Mouse (Mus musculus): ENCODE data around the gene Cux1. TPM values are rescaled to one million over a fixed set of nuclear protein-coding genes. Genes with fewer than 3 reads are reported as not detected.
A peak's percentile ranks its signal among the peaks of the same experiment; 100 is the strongest.

The Cux1 gene
- polyA plus RNA-seq, 1 experiment from 2014 or later = 100 TPM

GRCm38 (mm10) chr5:136230348-136231035, 336.8 kb downstream of the Cux1 start:
- no peak overlapping the region for H3K9ac ChIP-seq (ENCODE audit: low read depth, low read length)
- no peak overlapping the region for H3K27ac ChIP-seq (ENCODE audit: low read depth, low read length)
- no peak overlapping the region for H3K4me3 ChIP-seq (ENCODE audit: low read length)
- H3K36me3 ChIP-seq (ENCODE audit: control insufficient read depth, insufficient read depth, low read length) = peaks cover 24% of the 10 kb centered on the region
- WGBS = 56% methylated on average over 4 of the region's 4 CpGs
- no peak for ATAC-seq
- no peaks in the 10 kb centered on the region for H3K27me3 ChIP-seq (replicated peaks; ENCODE audit: control insufficient read depth, insufficient read depth, low read length)
- H3K4me1 ChIP-seq (ENCODE audit: control insufficient read depth, insufficient read depth, low read depth, low read length) = peaks cover 7% of the 10 kb centered on the region
- no peaks in the 10 kb centered on the region for H3K9me3 ChIP-seq (ENCODE audit: control insufficient read depth, low read length)
- no peak overlapping the region for H3K4me2 ChIP-seq (ENCODE audit: low read length)

GRCm38 (mm10) chr5:136226246-136226876, 340.9 kb downstream of the Cux1 start:
- 77% methylated on average over 7 of the region's 7 CpGs for WGBS
- Histone ChIP-seq H3K4me1 (ENCODE audit: control insufficient read depth, insufficient read depth, low read depth, low read length) (no peaks in the 10 kb centered on the region), H3K36me3 (ENCODE audit: control insufficient read depth, insufficient read depth, low read length) (peaks cover 34% of the 10 kb centered on the region), H3K9me3 (ENCODE audit: control insufficient read depth, low read length) (no peaks in the 10 kb centered on the region), H3K9ac (ENCODE audit: low read depth, low read length) (no peak overlapping the region), H3K27me3 (replicated peaks; ENCODE audit: control insufficient read depth, insufficient read depth, low read length) (no peaks in the 10 kb centered on the region), H3K4me3 (ENCODE audit: low read length) (no peak overlapping the region), H3K4me2 (ENCODE audit: low read length) (no peak overlapping the region), H3K27ac (ENCODE audit: low read depth, low read length) (no peak overlapping the region)
- no peak for ATAC-seq

DNA sequence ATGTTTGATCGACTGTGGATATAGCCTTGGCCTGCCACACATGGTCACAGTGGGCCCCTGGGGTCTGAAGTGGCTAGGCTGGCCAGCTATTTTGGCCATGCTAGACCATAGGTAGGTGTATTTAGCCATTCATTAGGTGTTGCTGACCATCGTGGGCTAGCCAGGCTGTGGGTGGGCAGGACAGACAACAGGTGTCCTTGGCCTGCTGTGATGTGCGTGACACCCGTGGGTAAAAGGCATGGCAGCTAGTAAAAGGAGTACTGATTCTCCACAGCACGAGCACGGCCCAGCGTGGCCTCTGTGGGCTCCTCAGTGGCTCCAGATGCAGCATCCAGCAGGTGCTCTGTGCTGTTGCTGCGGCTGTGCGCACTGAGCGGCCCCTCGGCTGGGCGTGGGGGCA, 348.7 kb downstream of the Cux1 start:
- no peaks in the 10 kb centered on the region for H3K9me3 ChIP-seq (ENCODE audit: control insufficient read depth, low read length)
- 79% methylated on average over 12 of the region's 12 CpGs for WGBS
- H3K36me3 ChIP-seq (ENCODE audit: control insufficient read depth, insufficient read depth, low read length) = peaks cover 6% of the 10 kb centered on the region
- H3K9ac ChIP-seq (ENCODE audit: low read depth, low read length) = no peak overlapping the region
- no peak for ATAC-seq
- H3K4me2 ChIP-seq (ENCODE audit: low read length) = no peak overlapping the region
- H3K4me1 ChIP-seq (ENCODE audit: control insufficient read depth, insufficient read depth, low read depth, low read length) = no peaks in the 10 kb centered on the region
- H3K4me3 ChIP-seq (ENCODE audit: low read length) = no peak overlapping the region
- no peak overlapping the region for H3K27ac ChIP-seq (ENCODE audit: low read depth, low read length)
- H3K27me3 ChIP-seq (replicated peaks; ENCODE audit: control insufficient read depth, insufficient read depth, low read length) = no peaks in the 10 kb centered on the region

GRCm38 (mm10) chr5:136217932-136218381, 349.3 kb downstream of the Cux1 start:
- H3K27me3 ChIP-seq (replicated peaks; ENCODE audit: control insufficient read depth, insufficient read depth, low read length) = no peaks in the 10 kb centered on the region
- no peaks in the 10 kb centered on the region for H3K9me3 ChIP-seq (ENCODE audit: control insufficient read depth, low read length)
- H3K4me2 ChIP-seq (ENCODE audit: low read length) = no peak overlapping the region
- no peak overlapping the region for H3K4me3 ChIP-seq (ENCODE audit: low read length)
- 76% methylated on average over 4 of the region's 4 CpGs for WGBS
- no peak overlapping the region for H3K9ac ChIP-seq (ENCODE audit: low read depth, low read length)
- no peaks in the 10 kb centered on the region for H3K4me1 ChIP-seq (ENCODE audit: control insufficient read depth, insufficient read depth, low read depth, low read length)
- H3K27ac ChIP-seq (ENCODE audit: low read depth, low read length) = no peak overlapping the region
- ATAC-seq = no peak
- H3K36me3 ChIP-seq (ENCODE audit: control insufficient read depth, insufficient read depth, low read length) = peaks cover 5% of the 10 kb centered on the region

- Histone ChIP-seq H3K36me3 (ENCODE audit: control insufficient read depth, insufficient read depth, low read length) (peaks cover 5% of the 10 kb centered on the region), H3K4me2 (ENCODE audit: low read length) (no peak overlapping the region), H3K9me3 (ENCODE audit: control insufficient read depth, low read length) (no peaks in the 10 kb centered on the region), H3K27me3 (replicated peaks; ENCODE audit: control insufficient read depth, insufficient read depth, low read length) (no peaks in the 10 kb centered on the region), H3K4me1 (ENCODE audit: control insufficient read depth, insufficient read depth, low read depth, low read length) (no peaks in the 10 kb centered on the region), H3K4me3 (ENCODE audit: low read length) (no peak overlapping the region), H3K9ac (ENCODE audit: low read depth, low read length) (no peak overlapping the region), H3K27ac (ENCODE audit: low read depth, low read length) (no peak overlapping the region)
- 81% methylated on average over 18 of the region's 18 CpGs for WGBS
- 0 out of 2 replicates have a peak, but pooled peaks have one; percentile 22 for ATAC-seq
Observed at GRCm38 (mm10) chr5:136217004-136217665, 350.2 kb downstream of the Cux1 start.

GRCm38 (mm10) chr5:136215958-136216357, 351.3 kb downstream of the Cux1 start:
- peaks cover 5% of the 10 kb centered on the region; the same call in 1 of the 2 replicates for H3K36me3 ChIP-seq (ENCODE audit: control insufficient read depth, insufficient read depth, low read length)
- 52% methylated on average over 5 of the region's 5 CpGs for WGBS
- H3K4me2 ChIP-seq (ENCODE audit: low read length) = no peak overlapping the region
- no peak overlapping the region for H3K4me3 ChIP-seq (ENCODE audit: low read length)
- no peak overlapping the region for H3K9ac ChIP-seq (ENCODE audit: low read depth, low read length)
- no peaks in the 10 kb centered on the region for H3K9me3 ChIP-seq (ENCODE audit: control insufficient read depth, low read length)
- no peaks in the 10 kb centered on the region for H3K4me1 ChIP-seq (ENCODE audit: control insufficient read depth, insufficient read depth, low read depth, low read length)
- no peaks in the 10 kb centered on the region for H3K27me3 ChIP-seq (replicated peaks; ENCODE audit: control insufficient read depth, insufficient read depth, low read length)
- no peak overlapping the region for H3K27ac ChIP-seq (ENCODE audit: low read depth, low read length)
- no peak for ATAC-seq

DNA sequence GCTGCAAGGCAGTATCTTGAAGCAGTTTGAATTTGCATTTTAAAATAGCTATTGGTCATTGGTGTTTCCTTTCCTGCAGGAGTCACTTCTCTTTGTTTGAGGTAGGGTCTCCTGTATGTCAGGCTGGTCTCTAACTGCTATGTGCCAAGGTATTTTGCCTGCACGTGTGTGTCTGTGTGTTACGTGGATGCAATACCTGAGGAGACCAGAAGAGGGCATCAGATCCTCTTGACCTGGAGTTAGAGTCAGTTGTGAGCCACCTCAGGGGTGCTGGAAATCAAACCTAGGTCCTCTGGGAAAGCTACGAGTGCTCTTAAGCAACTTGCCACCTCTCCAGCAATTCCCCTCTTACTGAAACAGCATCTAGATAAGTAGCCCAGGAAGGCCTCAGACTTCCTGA, 352.1 kb downstream of the Cux1 start:
- Histone ChIP-seq H3K4me2 (ENCODE audit: low read length) (no peak overlapping the region), H3K27me3 (replicated peaks; ENCODE audit: control insufficient read depth, insufficient read depth, low read length) (no peaks in the 10 kb centered on the region), H3K4me1 (ENCODE audit: control insufficient read depth, insufficient read depth, low read depth, low read length) (no peaks in the 10 kb centered on the region), H3K4me3 (ENCODE audit: low read length) (no peak overlapping the region), H3K9ac (ENCODE audit: low read depth, low read length) (no peak overlapping the region), H3K36me3 (ENCODE audit: control insufficient read depth, insufficient read depth, low read length) (peaks cover 5% of the 10 kb centered on the region; the same call in 1 of the 2 replicates), H3K27ac (ENCODE audit: low read depth, low read length) (no peak overlapping the region), H3K9me3 (ENCODE audit: control insufficient read depth, low read length) (no peaks in the 10 kb centered on the region)
- 85% methylated on average over 3 of the region's 3 CpGs for WGBS
- ATAC-seq = no peak

- H3K9me3 ChIP-seq (ENCODE audit: control insufficient read depth, low read length) = no peaks in the 10 kb centered on the region
- no peak overlapping the region for H3K4me3 ChIP-seq (ENCODE audit: low read length)
- no peak overlapping the region for H3K9ac ChIP-seq (ENCODE audit: low read depth, low read length)
- WGBS = 85% methylated on average over 5 of the region's 5 CpGs
- no peak for ATAC-seq
- no peak overlapping the region for H3K27ac ChIP-seq (ENCODE audit: low read depth, low read length)
- no peak overlapping the region for H3K4me2 ChIP-seq (ENCODE audit: low read length)
- no peaks in the 10 kb centered on the region for H3K4me1 ChIP-seq (ENCODE audit: control insufficient read depth, insufficient read depth, low read depth, low read length)
- no peaks in the 10 kb centered on the region for H3K27me3 ChIP-seq (replicated peaks; ENCODE audit: control insufficient read depth, insufficient read depth, low read length)
- peaks cover 5% of the 10 kb centered on the region; the same call in 1 of the 2 replicates for H3K36me3 ChIP-seq (ENCODE audit: control insufficient read depth, insufficient read depth, low read length)
Observed at GRCm38 (mm10) chr5:136213716-136214115, 353.6 kb downstream of the Cux1 start.

GRCm38 (mm10) chr5:136212716-136213115, 354.6 kb downstream of the Cux1 start:
- Histone ChIP-seq H3K4me2 (ENCODE audit: low read length) (no peak overlapping the region), H3K36me3 (ENCODE audit: control insufficient read depth, insufficient read depth, low read length) (no peaks in the 10 kb centered on the region), H3K4me3 (ENCODE audit: low read length) (no peak overlapping the region), H3K9ac (ENCODE audit: low read depth, low read length) (no peak overlapping the region), H3K4me1 (ENCODE audit: control insufficient read depth, insufficient read depth, low read depth, low read length) (no peaks in the 10 kb centered on the region), H3K27ac (ENCODE audit: low read depth, low read length) (no peak overlapping the region), H3K9me3 (ENCODE audit: control insufficient read depth, low read length) (no peaks in the 10 kb centered on the region), H3K27me3 (replicated peaks; ENCODE audit: control insufficient read depth, insufficient read depth, low read length) (no peaks in the 10 kb centered on the region)
- ATAC-seq = no peak
- 96% methylated on average over 11 of the region's 11 CpGs for WGBS

Measured in hindbrain, embryonic 16.5 days (tissue).